Mouse (Mus musculus): ENCODE measurements at regions not wholly inside any gene's neighbourhood (a gene's known extent, or its start where the extent isn't known, plus 50 kb on each side); places are given as distances from the start of the nearest gene placed in this dataset.

DNA sequence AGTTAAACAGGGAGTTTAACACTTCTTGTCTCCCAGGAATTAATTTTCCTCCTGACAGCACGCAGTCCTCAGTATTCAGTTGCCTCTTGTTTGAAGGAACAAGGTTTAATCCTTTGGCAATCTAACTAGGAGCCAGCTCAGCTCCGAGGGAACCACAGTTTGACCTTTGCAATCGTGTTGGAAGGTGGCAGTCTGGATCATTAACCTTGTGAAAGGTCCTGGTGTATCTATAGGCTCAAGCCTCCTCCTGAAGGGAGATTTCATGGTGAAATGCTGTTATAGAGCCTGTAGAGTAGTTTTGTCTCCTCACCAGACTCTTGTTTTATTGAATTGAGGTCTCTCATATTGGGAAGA, 1723.6 kb upstream of the Gm7489 start:
- Histone ChIP-seq H3K27ac (ENCODE audit: low read depth, low read length) (no peak overlapping the region), H3K4me2 (ENCODE audit: low read depth) (no peak overlapping the region), H3K27me3 (ENCODE audit: control insufficient read depth, insufficient read depth, low read length) (no peaks in the 10 kb centered on the region), H3K4me3 (ENCODE audit: low read depth, low read length) (no peak overlapping the region), H3K9ac (ENCODE audit: low read length) (no peak overlapping the region), H3K4me1 (ENCODE audit: control insufficient read depth, insufficient read depth, low read length) (peaks cover 3% of the 10 kb centered on the region; the same call in 1 of the 2 replicates), H3K36me3 (ENCODE audit: control insufficient read depth, insufficient read depth, low read length) (no peaks in the 10 kb centered on the region), H3K9me3 (ENCODE audit: control insufficient read depth, low read length) (no peaks in the 10 kb centered on the region)
- WGBS = 18% methylated on average over 3 of the region's 3 CpGs
- DNase-seq (ENCODE audit: low spot score) = no peak
- peak; percentile 54 for ATAC-seq (ENCODE audit: insufficient read depth, low FRiP score, low TSS enrichment)

DNA sequence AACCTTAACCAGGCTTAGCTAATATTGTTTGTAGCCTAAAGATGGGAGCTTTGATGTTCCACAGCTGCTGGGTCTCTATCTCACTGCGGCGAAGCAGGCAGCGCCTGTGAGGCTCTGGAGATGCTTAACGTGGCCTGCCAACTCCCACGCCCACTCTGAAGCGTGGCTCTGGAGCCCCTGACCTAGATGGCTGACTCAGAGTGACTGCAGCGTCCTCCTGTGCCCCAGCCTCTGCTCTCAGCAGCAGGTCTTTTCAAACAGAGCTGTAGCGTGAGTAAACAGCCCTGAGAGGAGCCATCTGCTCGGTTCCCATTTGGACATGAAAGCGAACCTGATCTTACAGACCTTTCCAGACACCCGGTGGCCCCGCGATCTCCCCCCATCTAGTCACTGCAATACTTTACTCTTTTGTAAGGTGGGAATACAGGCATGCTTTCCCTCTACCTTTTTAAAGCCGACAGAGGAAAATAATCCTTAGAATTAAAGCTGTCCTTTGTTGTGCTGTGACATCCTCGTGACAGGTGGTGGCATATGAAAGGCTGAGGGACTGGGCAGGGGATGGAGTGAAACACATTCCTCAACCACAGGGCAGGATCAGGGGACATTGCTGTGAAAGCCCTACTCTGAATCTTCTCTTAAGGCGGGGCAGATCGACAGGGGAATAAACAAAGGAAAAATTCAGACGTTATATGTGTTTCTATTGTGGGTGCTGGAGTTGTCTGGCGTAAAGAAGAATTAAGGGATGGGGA, 1723.0 kb upstream of the Gm7489 start:
- Histone ChIP-seq H3K27ac (ENCODE audit: low read depth, low read length) (no peak overlapping the region), H3K4me1 (ENCODE audit: control insufficient read depth, insufficient read depth, low read length) (peaks cover 3% of the 10 kb centered on the region; the same call in 1 of the 2 replicates), H3K27me3 (ENCODE audit: control insufficient read depth, insufficient read depth, low read length) (no peaks in the 10 kb centered on the region), H3K9me3 (ENCODE audit: control insufficient read depth, low read length) (no peaks in the 10 kb centered on the region), H3K4me2 (ENCODE audit: low read depth) (peak overlapping the region; percentile 5; the same call in 1 of the 2 replicates), H3K9ac (ENCODE audit: low read length) (0 out of 2 replicates have a peak overlapping the region, but pooled peaks have one; percentile 5), H3K4me3 (ENCODE audit: low read depth, low read length) (no peak overlapping the region), H3K36me3 (ENCODE audit: control insufficient read depth, insufficient read depth, low read length) (no peaks in the 10 kb centered on the region)
- WGBS = 18% methylated on average over 19 of the region's 19 CpGs
- DNase-seq (ENCODE audit: low spot score) (peak; percentile 47), ATAC-seq (ENCODE audit: insufficient read depth, low FRiP score, low TSS enrichment) (peak; percentile 50)

DNA sequence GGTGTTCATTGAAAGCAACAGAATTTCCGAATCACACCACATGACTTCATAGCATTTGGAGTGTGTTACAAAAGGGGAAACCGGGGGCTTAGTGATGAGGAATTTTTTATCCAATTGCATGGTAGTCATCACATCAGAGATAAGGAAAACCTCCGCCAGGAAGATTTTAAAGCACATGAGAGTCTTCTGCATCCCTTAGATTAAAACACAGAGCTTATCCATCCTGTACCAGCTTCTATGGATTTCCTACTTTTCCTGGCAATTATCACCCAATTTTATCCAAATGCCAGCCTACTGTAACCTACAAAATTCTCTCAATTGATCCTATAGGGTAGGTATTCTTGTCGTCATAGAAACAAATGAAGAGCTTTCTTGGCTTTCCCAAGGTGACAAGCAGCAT, 1718.6 kb upstream of the Gm7489 start:
- DNase-seq (ENCODE audit: low spot score) = no peak
- Histone ChIP-seq H3K4me3 (ENCODE audit: low read depth, low read length) (no peak overlapping the region), H3K36me3 (ENCODE audit: control insufficient read depth, insufficient read depth, low read length) (no peaks in the 10 kb centered on the region), H3K27ac (ENCODE audit: low read depth, low read length) (no peak overlapping the region), H3K4me2 (ENCODE audit: low read depth) (no peak overlapping the region), H3K4me1 (ENCODE audit: control insufficient read depth, insufficient read depth, low read length) (peaks cover 3% of the 10 kb centered on the region; the same call in 1 of the 2 replicates), H3K9ac (ENCODE audit: low read length) (no peak overlapping the region), H3K9me3 (ENCODE audit: control insufficient read depth, low read length) (no peaks in the 10 kb centered on the region), H3K27me3 (ENCODE audit: control insufficient read depth, insufficient read depth, low read length) (no peaks in the 10 kb centered on the region)
- WGBS = 90% methylated on average over 4 of the region's 4 CpGs
- no peak for ATAC-seq (ENCODE audit: insufficient read depth, low FRiP score, low TSS enrichment)

DNA sequence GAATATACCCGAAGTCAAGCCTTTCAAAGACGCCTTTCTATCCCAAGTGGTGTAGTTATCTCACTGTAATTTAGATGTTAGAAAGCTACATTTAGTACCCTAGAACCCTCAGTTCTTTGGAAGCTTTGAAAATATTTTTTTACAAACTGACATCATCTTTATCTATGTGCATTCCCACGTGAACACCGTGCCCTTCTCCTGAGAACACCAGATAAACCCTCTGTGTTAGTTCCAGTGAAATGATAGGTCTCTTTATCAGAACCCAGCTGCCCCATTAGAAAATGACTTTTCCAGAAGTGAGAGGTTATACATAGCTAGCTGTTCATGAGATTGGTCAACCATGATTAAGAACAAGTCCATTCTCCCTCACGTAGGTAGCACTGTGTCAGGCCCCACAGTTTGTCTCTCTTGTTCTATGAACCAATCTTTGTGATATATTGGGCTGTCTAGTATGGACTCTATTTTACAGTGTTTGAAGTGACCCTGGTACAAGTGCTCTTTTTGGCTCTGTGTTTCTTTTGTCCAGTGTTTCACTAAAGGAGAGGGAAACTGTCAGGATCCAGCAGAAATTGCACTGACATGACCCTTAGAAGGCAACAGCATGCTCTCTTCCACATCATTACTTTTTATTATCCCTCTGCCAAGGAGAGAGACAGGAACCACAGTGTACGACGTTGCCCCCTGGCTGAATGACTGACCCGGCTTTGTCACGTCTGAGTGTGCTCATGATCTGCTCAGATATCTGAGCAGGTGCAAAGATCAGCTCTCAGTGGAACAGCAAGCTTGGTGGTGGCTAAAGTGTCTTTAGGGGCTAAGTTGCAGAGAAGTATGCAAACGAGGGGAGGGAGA, 1717.9 kb upstream of the Gm7489 start:
- Histone ChIP-seq H3K9ac (ENCODE audit: low read length) (no peak overlapping the region), H3K9me3 (ENCODE audit: control insufficient read depth, low read length) (no peaks in the 10 kb centered on the region), H3K36me3 (ENCODE audit: control insufficient read depth, insufficient read depth, low read length) (no peaks in the 10 kb centered on the region), H3K27ac (ENCODE audit: low read depth, low read length) (no peak overlapping the region), H3K27me3 (ENCODE audit: control insufficient read depth, insufficient read depth, low read length) (no peaks in the 10 kb centered on the region), H3K4me3 (ENCODE audit: low read depth, low read length) (no peak overlapping the region), H3K4me2 (ENCODE audit: low read depth) (no peak overlapping the region), H3K4me1 (ENCODE audit: control insufficient read depth, insufficient read depth, low read length) (peaks cover 3% of the 10 kb centered on the region; the same call in 1 of the 2 replicates)
- no peak for DNase-seq (ENCODE audit: low spot score)
- WGBS = 57% methylated on average over 10 of the region's 10 CpGs
- ATAC-seq (ENCODE audit: insufficient read depth, low FRiP score, low TSS enrichment) = no peak

DNA sequence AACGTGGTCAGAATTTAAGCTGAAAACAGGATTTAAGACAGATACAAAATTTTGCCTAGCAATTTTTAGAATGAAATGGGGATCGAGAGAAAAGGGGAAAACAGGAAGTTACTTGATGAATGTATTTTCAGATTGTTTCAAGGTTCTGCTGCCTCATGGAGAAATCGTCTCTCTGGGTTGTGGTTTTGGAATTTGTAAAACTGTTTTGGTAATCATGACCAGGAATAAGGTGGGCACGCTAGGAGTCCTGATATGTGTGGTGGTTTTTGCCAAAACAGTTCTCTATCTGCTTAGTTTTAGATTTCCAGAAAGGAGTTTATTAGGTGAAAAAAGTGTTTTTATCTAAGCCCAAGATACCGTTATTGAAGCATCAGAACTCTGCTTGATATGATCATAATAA, 1716.9 kb upstream of the Gm7489 start:
- 87% methylated on average over 5 of the region's 5 CpGs for WGBS
- H3K27ac ChIP-seq (ENCODE audit: low read depth, low read length) = no peak overlapping the region
- no peak for ATAC-seq (ENCODE audit: insufficient read depth, low FRiP score, low TSS enrichment)
- no peaks in the 10 kb centered on the region for H3K27me3 ChIP-seq (ENCODE audit: control insufficient read depth, insufficient read depth, low read length)
- H3K4me2 ChIP-seq (ENCODE audit: low read depth) = no peak overlapping the region
- no peaks in the 10 kb centered on the region for H3K36me3 ChIP-seq (ENCODE audit: control insufficient read depth, insufficient read depth, low read length)
- H3K9me3 ChIP-seq (ENCODE audit: control insufficient read depth, low read length) = no peaks in the 10 kb centered on the region
- no peaks in the 10 kb centered on the region for H3K4me1 ChIP-seq (ENCODE audit: control insufficient read depth, insufficient read depth, low read length)
- no peak overlapping the region for H3K9ac ChIP-seq (ENCODE audit: low read length)
- no peak for DNase-seq (ENCODE audit: low spot score)
- H3K4me3 ChIP-seq (ENCODE audit: low read depth, low read length) = no peak overlapping the region

DNA sequence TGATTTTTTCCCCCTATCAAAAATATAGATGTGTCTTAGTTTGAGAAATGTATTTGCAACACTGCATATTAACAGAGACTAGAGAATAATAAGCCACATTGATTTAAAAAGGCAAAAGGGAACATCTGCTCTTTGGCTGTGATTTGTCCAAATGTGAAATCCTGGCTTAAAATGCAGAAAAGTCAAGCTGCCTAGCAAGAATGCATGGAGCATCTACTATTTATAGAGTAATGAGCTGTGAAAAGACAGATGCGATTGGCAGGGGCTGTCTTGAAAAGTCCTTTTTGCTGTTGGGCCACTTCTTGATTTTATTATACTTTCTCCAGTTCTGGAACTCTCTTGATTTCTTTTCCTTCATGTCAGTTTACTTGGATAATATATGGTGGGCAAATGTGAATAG, 1707.8 kb upstream of the Gm7489 start:
- Histone ChIP-seq H3K4me3 (ENCODE audit: low read depth, low read length) (no peak overlapping the region), H3K27ac (ENCODE audit: low read depth, low read length) (no peak overlapping the region), H3K4me1 (ENCODE audit: control insufficient read depth, insufficient read depth, low read length) (no peaks in the 10 kb centered on the region), H3K9ac (ENCODE audit: low read length) (no peak overlapping the region), H3K4me2 (ENCODE audit: low read depth) (no peak overlapping the region), H3K9me3 (ENCODE audit: control insufficient read depth, low read length) (no peaks in the 10 kb centered on the region), H3K27me3 (ENCODE audit: control insufficient read depth, insufficient read depth, low read length) (no peaks in the 10 kb centered on the region), H3K36me3 (ENCODE audit: control insufficient read depth, insufficient read depth, low read length) (no peaks in the 10 kb centered on the region)
- WGBS = 78% methylated on average over 1 of the region's 1 CpGs
- ATAC-seq (ENCODE audit: insufficient read depth, low FRiP score, low TSS enrichment) (no peak), DNase-seq (ENCODE audit: low spot score) (no peak)

GRCm38 (mm10) chr15:52178668-52179067, 1706.0 kb upstream of the Gm7489 start:
- H3K9me3 ChIP-seq (ENCODE audit: control insufficient read depth, low read length) = no peaks in the 10 kb centered on the region
- H3K36me3 ChIP-seq (ENCODE audit: control insufficient read depth, insufficient read depth, low read length) = no peaks in the 10 kb centered on the region
- ATAC-seq (ENCODE audit: insufficient read depth, low FRiP score, low TSS enrichment) = no peak
- no peaks in the 10 kb centered on the region for H3K4me1 ChIP-seq (ENCODE audit: control insufficient read depth, insufficient read depth, low read length)
- no peak overlapping the region for H3K4me2 ChIP-seq (ENCODE audit: low read depth)
- no peak overlapping the region for H3K27ac ChIP-seq (ENCODE audit: low read depth, low read length)
- H3K27me3 ChIP-seq (ENCODE audit: control insufficient read depth, insufficient read depth, low read length) = no peaks in the 10 kb centered on the region
- no peak overlapping the region for H3K4me3 ChIP-seq (ENCODE audit: low read depth, low read length)
- WGBS = 88% methylated on average over 3 of the region's 3 CpGs
- H3K9ac ChIP-seq (ENCODE audit: low read length) = no peak overlapping the region
- no peak for DNase-seq (ENCODE audit: low spot score)

DNA sequence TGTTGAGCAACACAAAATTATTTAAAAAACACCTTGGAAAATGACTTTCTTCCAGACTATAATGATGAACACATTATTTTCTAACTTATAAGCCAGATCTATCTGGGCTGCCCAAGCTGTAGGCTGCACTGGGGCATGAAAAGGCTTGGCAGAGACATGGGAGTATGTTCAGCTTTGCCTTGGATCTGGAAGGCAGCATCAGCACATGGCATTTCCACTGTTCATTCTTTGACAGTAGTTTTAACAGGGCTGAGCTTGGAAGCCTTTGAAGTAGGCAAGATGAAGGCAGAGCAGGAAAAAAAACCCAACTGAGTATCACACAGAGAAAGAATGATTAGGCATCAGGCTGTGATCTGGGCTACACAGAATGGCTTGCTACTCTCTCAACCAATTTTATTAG, 1705.3 kb upstream of the Gm7489 start:
- H3K9me3 ChIP-seq (ENCODE audit: control insufficient read depth, low read length) = no peaks in the 10 kb centered on the region

DNA sequence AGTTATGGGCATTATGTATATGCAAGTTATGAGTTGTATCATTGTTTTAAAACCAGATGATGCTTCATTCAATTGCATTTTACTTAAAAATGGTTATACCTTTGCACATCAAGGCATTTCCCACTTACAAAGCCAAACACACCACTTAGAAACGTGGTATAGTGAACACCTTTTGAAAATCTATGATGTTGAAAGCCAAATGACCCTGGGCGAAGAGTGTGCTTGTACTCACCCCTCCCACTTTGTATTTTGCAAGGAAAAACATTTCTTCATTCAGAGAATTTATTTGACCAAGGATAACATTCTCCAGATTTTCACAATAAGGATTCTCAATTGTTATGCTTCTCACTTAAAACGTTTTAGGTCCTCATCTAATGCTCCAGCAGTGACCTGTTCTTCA, 1693.5 kb upstream of the Gm7489 start:
- no peak for DNase-seq (ENCODE audit: low spot score)
- no peak for ATAC-seq (ENCODE audit: insufficient read depth, low FRiP score, low TSS enrichment)
- WGBS = 72% methylated on average over 3 of the region's 3 CpGs
- Histone ChIP-seq H3K27me3 (ENCODE audit: control insufficient read depth, insufficient read depth, low read length) (no peaks in the 10 kb centered on the region), H3K9ac (ENCODE audit: low read length) (no peak overlapping the region), H3K27ac (ENCODE audit: low read depth, low read length) (no peak overlapping the region), H3K36me3 (ENCODE audit: control insufficient read depth, insufficient read depth, low read length) (no peaks in the 10 kb centered on the region), H3K4me1 (ENCODE audit: control insufficient read depth, insufficient read depth, low read length) (no peaks in the 10 kb centered on the region), H3K4me2 (ENCODE audit: low read depth) (no peak overlapping the region), H3K9me3 (ENCODE audit: control insufficient read depth, low read length) (no peaks in the 10 kb centered on the region), H3K4me3 (ENCODE audit: low read depth, low read length) (no peak overlapping the region)

More for the DNA sequence above, 1705.3 kb upstream of the Gm7489 start:
- DNase-seq (ENCODE audit: low spot score) (no peak), ATAC-seq (ENCODE audit: insufficient read depth, low FRiP score, low TSS enrichment) (no peak)
- no peaks in the 10 kb centered on the region for H3K36me3 ChIP-seq (ENCODE audit: control insufficient read depth, insufficient read depth, low read length)
- no peak overlapping the region for H3K9ac ChIP-seq (ENCODE audit: low read length)
- H3K4me3 ChIP-seq (ENCODE audit: low read depth, low read length) = no peak overlapping the region
- no peak overlapping the region for H3K27ac ChIP-seq (ENCODE audit: low read depth, low read length)
- no peaks in the 10 kb centered on the region for H3K4me1 ChIP-seq (ENCODE audit: control insufficient read depth, insufficient read depth, low read length)
- no peaks in the 10 kb centered on the region for H3K27me3 ChIP-seq (ENCODE audit: control insufficient read depth, insufficient read depth, low read length)
- no peak overlapping the region for H3K4me2 ChIP-seq (ENCODE audit: low read depth)

Measured in neural tube, embryonic 11.5 days (tissue).